8 mouse cellular contexts compared by ENCODE assay signal in the genomic region with DNA sequence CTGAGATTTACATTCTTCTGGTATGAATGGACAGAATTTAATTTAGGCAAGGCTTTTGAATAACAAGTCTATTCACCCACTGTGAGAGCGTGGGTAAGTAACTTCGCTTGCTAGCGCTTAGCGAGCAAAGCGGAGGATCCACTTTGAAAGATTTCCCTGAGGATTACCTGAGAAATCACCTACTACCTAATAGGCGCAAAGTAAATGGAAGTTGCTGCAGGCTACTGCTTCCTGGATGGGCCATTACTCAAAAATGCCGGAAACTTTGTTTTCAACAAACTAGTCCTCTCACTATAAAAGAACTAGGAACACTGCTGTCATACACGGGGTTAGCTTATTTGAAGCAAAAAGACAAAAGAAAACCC. TPM values are rescaled to one million over a fixed set of nuclear protein-coding genes. Genes with fewer than 3 reads are reported as not detected.
DNase-seq lines count a peak whose midpoint lies in the region; ATAC-seq and TF ChIP-seq lines count a peak whose summit lies in the region.

No protein-coding gene starts in this region.

- peaks cover 2% of the 10 kb centered on the region for H3K79me3 ChIP-seq in C2C12 (ENCODE audit: low read depth)

- 24% methylated on average over 8 of the region's 8 CpGs for WGBS in forebrain, embryonic 13.5 days
- 18% methylated on average over 8 of the region's 8 CpGs for WGBS in liver, embryonic 15.5 days (ENCODE audit: insufficient replicate concordance)

- H3K79me2 ChIP-seq in C2C12 (ENCODE audit: control insufficient read depth, insufficient read depth) = peaks cover 13% of the 10 kb centered on the region

- H3ac ChIP-seq in C2C12 (ENCODE audit: control insufficient read depth, insufficient read length, low read depth) = no peak overlapping the region

- no peak for TF ChIP-seq CTCF in C2C12 (IDR thresholded peaks at IDR 0.05; ENCODE audit: control insufficient read depth, insufficient read depth, insufficient read length)

- peak; percentile 5 for DNase-seq in cerebellum, adult 9-11 months
- DNase-seq in cerebellum, postnatal 4 days (ENCODE audit: low spot score in 2 of 2) = no peak
- DNase-seq in urinary bladder, postnatal 4 days (ENCODE audit: low spot score in 2 of 2) = no peak
- no peak for DNase-seq in adrenal gland, postnatal 14 days

- no peak for ATAC-seq in forebrain, embryonic 13.5 days
- ATAC-seq in liver, embryonic 15.5 days (ENCODE audit: insufficient read depth) = peak; percentile 34
- no peak for ATAC-seq in erythroid progenitor cell, adult 5-6 weeks (replicated peaks; ENCODE audit: low FRiP score, poor library complexity, severe bottlenecking)

- H3K9me3 ChIP-seq in forebrain, embryonic 13.5 days (replicated peaks) = no peaks in the 10 kb centered on the region
- no peaks in the 10 kb centered on the region for H3K9me3 ChIP-seq in liver, embryonic 15.5 days (replicated peaks)

- peak overlapping the region; percentile 65 for H3K4me2 ChIP-seq in forebrain, embryonic 13.5 days
- peak overlapping the region; percentile 71 for H3K4me2 ChIP-seq in liver, embryonic 15.5 days

- H3K27me3 ChIP-seq in C2C12 (ENCODE audit: control insufficient read depth, insufficient read depth, insufficient read length) = no peaks in the 10 kb centered on the region
- no peaks in the 10 kb centered on the region for H3K27me3 ChIP-seq in forebrain, embryonic 13.5 days
- no peaks in the 10 kb centered on the region for H3K27me3 ChIP-seq in liver, embryonic 15.5 days

- H3K4me1 ChIP-seq in forebrain, embryonic 13.5 days = no peaks in the 10 kb centered on the region
- no peaks in the 10 kb centered on the region for H3K4me1 ChIP-seq in liver, embryonic 15.5 days (replicated peaks)

- H3K36me3 ChIP-seq in C2C12 (ENCODE audit: control insufficient read depth, insufficient read depth) = no peaks in the 10 kb centered on the region
- H3K36me3 ChIP-seq in forebrain, embryonic 13.5 days (ENCODE audit: poor library complexity, severe bottlenecking) = no peaks in the 10 kb centered on the region
- H3K36me3 ChIP-seq in liver, embryonic 15.5 days (replicated peaks) = no peaks in the 10 kb centered on the region

- peak overlapping the region; percentile 52 for H3K4me3 ChIP-seq in C2C12 (ENCODE audit: insufficient read depth, poor library complexity, severe bottlenecking)
- peak overlapping the region; percentile 48 for H3K4me3 ChIP-seq in forebrain, embryonic 13.5 days
- H3K4me3 ChIP-seq in liver, embryonic 15.5 days (replicated peaks) = peak overlapping the region; percentile 66

- H3K9ac ChIP-seq in forebrain, embryonic 13.5 days = no peak overlapping the region
- H3K9ac ChIP-seq in liver, embryonic 15.5 days = peak overlapping the region; percentile 42; the same call in 1 of the 2 replicates

- H3K27ac ChIP-seq in forebrain, embryonic 13.5 days = no peak overlapping the region
- 0 out of 2 replicates have a peak overlapping the region, but pooled peaks have one; percentile 33 for H3K27ac ChIP-seq in liver, embryonic 15.5 days (replicated peaks)

TF ChIP-seq in C2C12, 6 proteins besides CTCF, POLR2A, EP300 and RAD21:
- TF ChIP-seq MYOD1 (IDR thresholded peaks at IDR 0.05; ENCODE audit: control insufficient read depth, insufficient read length, low read depth) (no peak), USF1 (IDR thresholded peaks at IDR 0.05; ENCODE audit: low read depth) (no peak), FOSL1 (IDR thresholded peaks at IDR 0.05; ENCODE audit: insufficient read depth, low read length, poor library complexity, severe bottlenecking) (no peak), MYOG (IDR thresholded peaks at IDR 0.05; ENCODE audit: control insufficient read depth, extremely low read depth, insufficient read length) (no peak), CEBPB (IDR thresholded peaks at IDR 0.05; ENCODE audit: low read depth) (no peak), MAX (IDR thresholded peaks at IDR 0.05) (no peak)
TF ChIP-seq in C2C12: peak in this region for 0.

RNA-seq across cellular contexts. Expression of a gene that starts 0.4 kb away (rescaled TPM):
- 2.4 TPM for polyA plus RNA-seq in C2C12 (2012; fragmentation: generic; extraction: Trizol)
- polyA plus RNA-seq in forebrain, embryonic 13.5 days (2015; fragmentation: Nextera tagmentation; extraction: Ambion mirVana) = 1.2 TPM in 2 replicates
- polyA plus RNA-seq in liver, embryonic 15.5 days (2015; fragmentation: Nextera tagmentation; extraction: Ambion mirVana) = 0.76 and 0.93 TPM in 2 replicates
- total RNA-seq in adrenal gland, postnatal 14 days (2021) = 9.1 and 9.5 TPM in 2 replicates
- total RNA-seq in erythroid progenitor cell, adult 5-6 weeks (2015; ENCODE audit: low replicate concordance) = 0.84 and 6.1 TPM in 2 replicates
- total RNA-seq in erythroid progenitor cell, adult 5-6 weeks (2017; ENCODE audit: low replicate concordance) = 1.6 and 2.4 TPM in 2 replicates

RNA-seq across cellular contexts. Expression of a gene that starts 29.9 kb away (rescaled TPM):
- 0.09 TPM for polyA plus RNA-seq in C2C12 (2012; fragmentation: generic; extraction: Trizol)
- not detected in 2 replicates for polyA plus RNA-seq in forebrain, embryonic 13.5 days (2015; fragmentation: Nextera tagmentation; extraction: Ambion mirVana)
- not detected in 2 replicates for polyA plus RNA-seq in liver, embryonic 15.5 days (2015; fragmentation: Nextera tagmentation; extraction: Ambion mirVana)
- not detected in 2 replicates for total RNA-seq in adrenal gland, postnatal 14 days (2021)
- not detected in 2 replicates for total RNA-seq in erythroid progenitor cell, adult 5-6 weeks (2015; ENCODE audit: low replicate concordance)
- not detected in 2 replicates for total RNA-seq in erythroid progenitor cell, adult 5-6 weeks (2017; ENCODE audit: low replicate concordance)
